Mouse (Mus musculus) ES-Bruce4 (cell line): ENCODE measurements around the gene Rnase12.
"Not testable (repeated sequence)": the region's sequence is repeated elsewhere in the genome, so short reads cannot be mapped to it uniquely, and the experiment has no call there.

Source experiments
- CTCF ChIP-seq: IDR thresholded peaks from one replicate; pipeline ENCODE4 v1.8.1; 2011; ENCODE audit warnings: low read depth, low read length
- EP300 ChIP-seq: IDR thresholded peaks from 2 replicates; pipeline ENCODE4 v1.6.1; 2011; ENCODE audit warnings: low read depth, low read length; ENCODE audit not compliant: insufficient read depth
- POLR2A ChIP-seq: IDR thresholded peaks from one replicate; pipeline ENCODE4 v1.8.1; 2011; ENCODE audit warnings: low read length; ENCODE audit not compliant: insufficient read depth

- not testable (repeated sequence) for TF ChIP-seq POLR2A, EP300
- peak; percentile 24 for TF ChIP-seq CTCF
These were observed 40.8 kb upstream of the Rnase12 start for GRCm38 (mm10) chr14:51098300-51098699.
